Mouse (Mus musculus) cortical plate, adult 2 months (tissue): ENCODE data around the gene Osmr. TPM values are rescaled to one million over a fixed set of nuclear protein-coding genes. Genes with fewer than 3 reads are reported as not detected.

Source experiments
- H3K27ac ChIP-seq: fragments of 200-500 bp; 2 replicates; pipeline ENCODE4 v1.5.1; 2012; ENCODE audit warnings: low read length, control low read depth, inconsistent platforms; ENCODE audit not compliant: insufficient read depth
- H3K4me1 ChIP-seq: fragments of 200-500 bp; 2 replicates; pipeline ENCODE4 v1.6.1; 2011; ENCODE audit warnings: low read length; ENCODE audit not compliant: control insufficient read depth, insufficient read depth
- H3K4me3 ChIP-seq: fragments of 200-500 bp; 2 replicates; pipeline ENCODE4 v1.5.1; 2011; ENCODE audit warnings: mild to moderate bottlenecking, low read length, control low read depth; ENCODE audit not compliant: insufficient read depth
- CTCF ChIP-seq: fragments of 200-500 bp; IDR thresholded peaks from 2 replicates; pipeline ENCODE4 v1.5.1; 2011; ENCODE audit warnings: mild to moderate bottlenecking, control low read depth, low read length; ENCODE audit not compliant: insufficient read depth; ENCODE audit errors: extremely low read depth
- POLR2A ChIP-seq: fragments of 200-500 bp; IDR thresholded peaks from 2 replicates; pipeline ENCODE4 v1.6.1; 2011; ENCODE audit warnings: mild to moderate bottlenecking, low read length, control low read depth; ENCODE audit not compliant: insufficient read depth; ENCODE audit errors: extremely low read depth
- polyA plus RNA-seq: library from polyadenylated mRNA; depleted of rRNA; stranded (reverse); fragments of >200 nt; gene quantifications from 2 replicates; pipeline ENCODE4 v1.2.3, GENCODE M21; 2012; rRNA removed

Osmr gene
- polyA plus RNA-seq = 2.4 TPM in 2 replicates

- Histone ChIP-seq H3K4me3 (peak within 1 kb of the TSS; percentile 11), H3K27ac (0 out of 2 replicates have a peak within 1 kb of the TSS, but pooled peaks have one; percentile 2), H3K4me1 (no peaks in the 10 kb centered on the region)
- TF ChIP-seq POLR2A (no peak), CTCF (no peak)
Measured at GRCm38 (mm10) chr15:6874601-6875019, at the start of gene Osmr. Gene Osmr (minus strand): TSS chr15:6874969.

- no peak for TF ChIP-seq POLR2A
- Histone ChIP-seq H3K4me1 (no peaks in the 10 kb centered on the region), H3K4me3 (no peak overlapping the region), H3K27ac (no peak overlapping the region)
Measured at GRCm38 (mm10) chr15:6919406-6919805, 44.6 kb upstream of the Osmr start.

GRCm38 (mm10) chr15:6914163-6914562 is 39.4 kb upstream of the Osmr start:
- Histone ChIP-seq H3K4me1 (no peaks in the 10 kb centered on the region), H3K4me3 (no peak overlapping the region), H3K27ac (no peak overlapping the region)
- TF ChIP-seq CTCF (no peak), POLR2A (no peak)

- Histone ChIP-seq H3K4me3 (no peak overlapping the region), H3K4me1 (no peaks in the 10 kb centered on the region), H3K27ac (no peak overlapping the region)
- TF ChIP-seq POLR2A (no peak), CTCF (peak; percentile 97)
Measured at GRCm38 (mm10) chr15:6909669-6910068, 34.9 kb upstream of the Osmr start.

GRCm38 (mm10) chr15:6909084-6909483 is 34.3 kb upstream of the Osmr start:
- no peak for TF ChIP-seq POLR2A
- no peak for TF ChIP-seq CTCF
- no peaks in the 10 kb centered on the region for H3K4me1 ChIP-seq
- no peak overlapping the region for H3K27ac ChIP-seq
- no peak overlapping the region for H3K4me3 ChIP-seq

- H3K4me3 ChIP-seq = no peak overlapping the region
- H3K27ac ChIP-seq = no peak overlapping the region
- no peak for TF ChIP-seq POLR2A
- no peak for TF ChIP-seq CTCF
- no peaks in the 10 kb centered on the region for H3K4me1 ChIP-seq
Measured at GRCm38 (mm10) chr15:6908601-6909000, 33.8 kb upstream of the Osmr start.

GRCm38 (mm10) chr15:6906260-6907047 is 31.7 kb upstream of the Osmr start:
- H3K27ac ChIP-seq = no peak overlapping the region
- no peaks in the 10 kb centered on the region for H3K4me1 ChIP-seq
- no peak for TF ChIP-seq CTCF
- no peak for TF ChIP-seq POLR2A
- no peak overlapping the region for H3K4me3 ChIP-seq

- no peak overlapping the region for H3K27ac ChIP-seq
- no peak for TF ChIP-seq POLR2A
- TF ChIP-seq CTCF = no peak
- no peak overlapping the region for H3K4me3 ChIP-seq
- H3K4me1 ChIP-seq = no peaks in the 10 kb centered on the region
Measured at GRCm38 (mm10) chr15:6905726-6906125, 31.0 kb upstream of the Osmr start.

- TF ChIP-seq CTCF (no peak), POLR2A (no peak)
- Histone ChIP-seq H3K27ac (no peak overlapping the region), H3K4me3 (no peak overlapping the region), H3K4me1 (no peaks in the 10 kb centered on the region)
Measured at GRCm38 (mm10) chr15:6903286-6903975, 28.7 kb upstream of the Osmr start.
